Mouse (Mus musculus) kidney, postnatal 4 days (tissue): ENCODE measurements around the gene Eif1b.
"Not testable (repeated sequence)": the region's sequence is repeated elsewhere in the genome, so short reads cannot be mapped to it uniquely, and the experiment has no call there.

Source experiments
- DNase-seq, 2 experiments: peaks; one replicate each; pipeline ENCODE4 v3.0.0; 2021; ENCODE audit warnings: mixed read lengths in 2 of 2

Eif1b gene

GRCm38 (mm10) chr9:120527270-120527669 is 35.2 kb downstream of the Eif1b start:
- no peak for DNase-seq

- DNase-seq: no peak
Observed at GRCm38 (mm10) chr9:120527919-120528318, 35.9 kb downstream of the Eif1b start.

GRCm38 (mm10) chr9:120528815-120529510 is 36.9 kb downstream of the Eif1b start:
- no peak for DNase-seq

GRCm38 (mm10) chr9:120530471-120530870 is 38.4 kb downstream of the Eif1b start:
- DNase-seq: no peak

GRCm38 (mm10) chr9:120532062-120532461 is 40.0 kb downstream of the Eif1b start:
- no peak for DNase-seq

- no peak for DNase-seq
Observed at GRCm38 (mm10) chr9:120532691-120533090, 40.7 kb downstream of the Eif1b start.

- DNase-seq: not testable (repeated sequence)
Observed at GRCm38 (mm10) chr9:120533446-120533950, 41.5 kb downstream of the Eif1b start.

- peak; percentile 24 to 42 for DNase-seq
Observed at GRCm38 (mm10) chr9:120539662-120540251, 47.7 kb downstream of the Eif1b start, which contains the start of gene Entpd3. Gene Entpd3 (plus strand): TSS chr9:120539818.

GRCm38 (mm10) chr9:120541411-120541810 is 49.4 kb downstream of the Eif1b start:
- DNase-seq: no peak

GRCm38 (mm10) chr9:120542241-120542640 is 50.2 kb downstream of the Eif1b start:
- no peak for DNase-seq
